Mouse (Mus musculus) layer of hippocampus, adult 11-12 months (tissue): Measurements from ENCODE around the gene Ikzf1.

ENCODE experiments used
- DNase-seq: peaks from one replicate; pipeline ENCODE4 v3.0.0; 2022; ENCODE audit warnings: low spot score

The Ikzf1 gene

DNA sequence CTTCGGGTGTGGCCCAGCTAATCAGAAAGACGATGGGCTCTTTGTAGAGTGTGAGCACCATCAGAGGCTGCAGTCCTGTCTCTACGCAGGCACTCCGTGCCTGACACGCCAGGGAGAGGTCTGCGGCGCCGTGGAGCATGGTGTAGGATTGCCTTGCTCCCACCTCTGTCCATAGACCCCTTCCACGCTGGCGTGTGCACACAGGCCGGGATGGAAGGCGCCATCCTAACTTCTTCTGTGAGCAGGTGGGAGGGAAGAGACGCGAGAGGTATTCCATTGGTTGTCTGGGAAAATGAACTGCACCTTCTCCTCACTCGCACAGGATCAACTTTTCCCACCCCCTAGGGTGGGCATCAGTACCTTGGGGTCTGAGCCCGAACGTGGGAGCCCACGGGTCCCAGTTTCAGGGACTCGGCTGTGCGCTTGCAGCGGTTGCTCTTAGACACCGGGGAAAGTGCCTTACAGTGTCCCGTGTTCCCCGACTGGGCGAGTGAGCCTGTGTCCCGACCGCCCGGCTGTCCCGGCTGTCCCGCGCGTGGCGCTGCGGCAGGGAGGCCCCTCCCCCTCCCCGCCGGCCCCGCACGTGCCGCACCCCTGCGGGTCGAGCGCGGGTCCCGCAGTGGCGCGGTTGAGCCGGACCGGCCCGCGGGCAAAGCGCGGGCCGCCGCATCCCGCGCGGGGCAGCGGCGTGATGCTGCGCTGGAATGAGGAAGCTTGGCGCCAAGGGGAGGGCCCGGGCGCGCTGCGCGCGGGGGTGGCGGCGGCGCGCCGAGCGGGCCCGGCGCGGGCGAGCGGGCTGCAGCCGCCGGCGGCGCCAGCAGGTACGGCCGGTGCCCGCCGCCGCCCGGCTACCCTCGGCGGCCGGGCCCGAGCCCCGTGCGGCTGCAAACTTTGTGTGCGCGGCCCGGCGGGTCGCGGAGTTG, at the start of gene Ikzf1:
Gene Ikzf1, plus strand, starts transcription at position 74 of the 923 bp plus-strand sequence.
- no peak for DNase-seq

DNA sequence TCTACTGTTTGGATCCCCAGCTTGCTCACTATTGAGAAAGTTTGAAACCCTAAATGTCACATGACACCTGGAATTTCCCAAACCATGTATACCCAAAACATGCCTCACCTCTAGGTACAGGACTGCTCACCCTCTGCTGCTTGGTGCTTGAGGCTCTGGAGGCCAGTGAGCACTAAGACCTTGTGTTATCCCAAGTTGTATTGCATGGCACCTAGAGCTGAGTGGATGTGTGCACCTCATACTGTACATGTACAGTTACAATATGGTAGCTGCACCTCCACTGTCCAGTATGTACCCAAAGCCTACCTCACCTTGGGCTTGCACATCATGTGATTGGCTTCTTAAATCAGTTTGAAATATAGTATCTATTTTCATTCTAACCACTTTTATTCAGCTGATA, 40.5 kb upstream of the Ikzf1 start:
- DNase-seq: no peak

DNA sequence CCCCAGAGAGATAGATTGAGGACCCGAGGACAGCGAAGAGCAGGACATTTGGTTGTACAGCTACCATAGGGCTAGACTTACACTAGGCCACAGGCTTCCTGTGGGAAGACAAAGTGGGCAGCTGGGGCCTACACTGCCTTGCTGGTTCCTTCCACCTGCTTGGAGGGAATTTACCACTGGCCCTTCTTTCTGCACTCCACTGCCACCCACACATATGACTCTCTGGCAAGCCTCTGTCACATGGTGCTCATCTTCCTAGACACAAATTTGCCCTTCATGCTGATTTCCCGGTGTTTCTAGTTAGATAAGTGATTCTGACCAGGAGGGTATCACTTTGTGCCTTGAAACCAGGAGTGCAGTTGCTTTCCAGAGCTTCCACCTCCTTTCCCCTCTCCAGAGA, 28.4 kb upstream of the Ikzf1 start:
- DNase-seq: no peak

DNA sequence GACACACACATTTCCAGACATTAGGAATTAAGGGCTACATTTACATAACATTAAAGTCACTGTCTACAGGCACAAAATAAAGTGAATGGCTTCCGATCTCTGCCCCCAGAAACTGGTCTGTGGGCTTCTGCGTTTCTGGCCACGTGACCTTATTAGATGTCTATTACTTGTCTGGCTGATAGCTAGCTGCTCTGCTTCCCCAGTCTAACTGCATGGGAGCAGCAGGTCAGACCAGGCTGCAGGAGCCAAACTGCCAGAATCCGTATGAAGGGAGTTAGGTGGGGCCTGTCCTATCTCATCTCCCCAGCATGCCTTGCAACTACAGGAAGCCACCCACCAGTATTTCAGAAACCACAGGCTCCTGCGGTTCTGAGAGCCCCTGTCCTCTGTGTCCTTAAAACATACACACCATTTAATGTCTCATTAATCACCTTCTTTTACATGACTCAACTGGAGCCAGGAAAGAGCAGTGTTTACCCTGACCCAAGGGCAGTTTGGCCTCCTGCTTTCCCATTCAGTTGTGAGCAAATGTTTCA, 27.7 kb upstream of the Ikzf1 start:
- DNase-seq: no peak

DNA sequence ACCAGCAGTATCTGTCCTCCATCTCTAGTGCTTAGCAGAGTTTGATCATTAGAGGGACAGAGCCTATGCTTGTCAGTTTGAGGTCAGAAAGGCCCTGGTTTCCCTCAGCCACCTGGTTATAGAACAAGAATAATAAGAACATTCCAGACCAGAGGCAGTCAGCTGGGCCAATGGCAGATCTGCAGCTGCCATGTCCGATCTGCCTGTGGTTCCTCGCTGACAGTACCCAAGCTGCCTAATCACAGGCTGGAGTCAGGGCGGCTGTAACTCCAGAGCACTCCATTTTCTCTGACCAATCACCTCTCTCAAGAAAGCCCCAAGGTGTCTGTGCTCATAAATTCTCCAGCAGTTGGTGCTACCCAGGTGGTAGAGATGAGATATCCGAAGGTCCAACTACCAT, 27.2 kb upstream of the Ikzf1 start:
- DNase-seq: no peak

DNA sequence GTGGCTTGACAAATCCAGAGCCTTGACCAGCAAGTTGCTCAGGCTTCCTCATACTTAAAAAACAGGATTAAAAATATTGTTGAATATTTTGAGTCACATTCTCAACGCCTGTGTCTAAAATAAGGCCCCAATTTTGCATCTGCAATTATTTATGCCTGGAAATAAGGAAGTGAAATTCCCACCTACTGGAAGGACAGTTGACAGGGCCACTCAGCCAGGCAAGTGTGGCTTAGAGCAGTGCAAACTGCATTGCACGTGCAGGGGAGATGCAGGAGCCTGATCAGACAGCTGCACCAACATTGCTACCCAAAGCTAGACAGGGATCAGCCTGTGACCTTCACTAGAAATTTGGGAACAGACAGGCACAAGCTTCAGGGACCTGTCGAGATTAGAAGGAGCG, 26.0 kb upstream of the Ikzf1 start:
- no peak for DNase-seq

DNA sequence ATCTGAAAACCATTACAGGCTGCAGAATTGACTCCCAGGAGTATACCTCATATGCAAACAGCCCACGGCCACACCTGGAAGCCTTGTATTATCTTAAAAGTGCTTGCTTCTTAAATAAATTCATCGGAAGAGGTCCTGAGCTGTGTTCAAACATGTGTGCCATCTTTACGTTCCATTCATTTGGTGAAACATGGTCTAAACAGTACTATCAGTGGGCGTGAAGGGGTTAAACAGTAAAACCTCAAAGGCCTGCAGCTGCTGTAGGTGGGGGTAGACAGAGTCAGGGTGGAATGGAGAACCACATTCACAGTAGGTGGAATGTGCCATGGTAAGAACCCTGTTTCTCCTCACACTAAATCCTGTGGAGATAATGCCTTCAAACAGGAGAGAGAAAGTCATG, 24.2 kb upstream of the Ikzf1 start:
- no peak for DNase-seq

DNA sequence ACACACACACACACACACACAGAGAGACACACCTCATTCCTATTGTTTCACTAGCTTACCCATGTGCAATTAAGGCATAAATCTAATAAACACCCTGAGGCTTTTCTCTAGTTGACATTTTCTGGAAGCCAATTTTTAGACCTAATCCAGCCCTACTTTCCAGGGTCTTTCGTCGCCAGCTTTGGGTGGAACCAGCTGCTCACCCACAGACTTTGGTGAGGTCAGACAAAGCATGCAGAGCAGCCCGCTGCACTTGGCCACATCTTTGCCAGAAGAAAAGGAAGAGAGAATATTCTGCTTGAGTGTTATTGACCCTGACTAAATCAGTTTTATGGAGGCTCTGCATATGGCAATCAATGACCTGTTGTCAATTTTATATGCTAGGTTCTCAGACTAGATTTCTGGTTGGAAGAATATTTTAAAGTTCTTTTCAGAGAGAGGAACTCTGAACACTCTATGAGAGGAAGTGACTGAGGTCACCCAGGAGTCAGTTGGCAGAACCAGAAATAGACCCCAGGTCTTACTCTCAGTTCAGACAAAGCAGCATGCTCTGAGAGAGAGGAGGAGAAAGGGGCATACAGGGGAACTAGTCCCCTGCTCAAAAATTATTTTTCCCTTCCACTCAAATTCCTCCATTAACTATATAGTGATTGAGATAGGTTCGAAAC, 17.4 kb upstream of the Ikzf1 start:
- DNase-seq: no peak

DNA sequence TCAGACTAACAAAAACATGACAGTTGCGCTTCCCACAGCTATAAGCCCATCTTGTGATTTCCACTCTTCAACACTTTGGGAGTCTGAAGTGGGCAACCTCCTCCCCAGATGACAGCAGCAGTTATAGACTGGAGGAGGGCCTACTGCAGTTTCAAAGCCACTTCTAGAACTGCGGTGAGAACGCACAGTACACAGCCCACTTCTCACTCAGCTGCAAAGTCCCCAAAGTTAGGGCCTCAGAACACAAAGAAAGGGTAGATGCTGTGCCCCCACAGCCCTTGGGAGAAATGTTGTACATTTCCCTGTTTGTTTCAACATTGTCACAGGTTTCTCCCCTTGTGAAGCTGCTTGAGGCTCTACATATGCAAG, 16.9 kb upstream of the Ikzf1 start:
- DNase-seq: no peak

DNA sequence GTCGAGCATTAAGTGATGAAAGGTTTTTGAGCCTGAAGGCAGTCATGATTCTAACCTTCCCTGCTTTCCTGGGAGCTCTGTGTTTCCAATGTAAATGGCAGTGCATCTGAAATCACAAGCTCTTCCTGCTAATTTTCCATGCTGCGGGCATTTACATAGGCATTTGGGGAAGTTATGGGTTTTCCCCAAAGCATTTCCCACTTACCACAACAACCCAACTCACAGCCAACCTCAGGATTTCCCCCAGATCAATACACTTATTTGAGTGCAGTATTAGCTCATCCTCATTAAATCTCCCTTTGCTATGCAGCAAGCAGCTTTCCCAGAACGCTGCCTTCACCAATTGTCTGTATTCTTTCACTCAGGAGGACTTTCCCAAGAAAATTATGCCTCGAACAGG, 11.8 kb upstream of the Ikzf1 start:
- DNase-seq: no peak

DNA sequence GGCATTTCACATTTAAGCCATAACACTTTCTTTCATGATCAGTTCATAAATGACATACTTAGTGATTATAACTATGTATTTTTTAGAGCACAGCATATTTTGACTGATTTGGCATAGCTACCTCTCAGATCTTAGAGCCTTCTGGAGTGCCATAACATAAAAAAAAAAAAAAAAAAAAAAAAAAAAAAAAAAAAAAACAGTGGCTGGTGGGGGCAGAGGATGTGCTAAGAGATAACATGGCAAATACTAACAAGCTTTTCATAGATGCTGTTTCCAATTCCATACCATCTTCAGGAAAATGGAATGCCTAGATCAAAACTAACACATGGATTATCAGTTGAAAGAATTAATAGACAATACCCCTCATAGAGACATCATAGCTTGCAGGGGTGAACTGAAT, 9.7 kb upstream of the Ikzf1 start:
- DNase-seq: no peak

DNA sequence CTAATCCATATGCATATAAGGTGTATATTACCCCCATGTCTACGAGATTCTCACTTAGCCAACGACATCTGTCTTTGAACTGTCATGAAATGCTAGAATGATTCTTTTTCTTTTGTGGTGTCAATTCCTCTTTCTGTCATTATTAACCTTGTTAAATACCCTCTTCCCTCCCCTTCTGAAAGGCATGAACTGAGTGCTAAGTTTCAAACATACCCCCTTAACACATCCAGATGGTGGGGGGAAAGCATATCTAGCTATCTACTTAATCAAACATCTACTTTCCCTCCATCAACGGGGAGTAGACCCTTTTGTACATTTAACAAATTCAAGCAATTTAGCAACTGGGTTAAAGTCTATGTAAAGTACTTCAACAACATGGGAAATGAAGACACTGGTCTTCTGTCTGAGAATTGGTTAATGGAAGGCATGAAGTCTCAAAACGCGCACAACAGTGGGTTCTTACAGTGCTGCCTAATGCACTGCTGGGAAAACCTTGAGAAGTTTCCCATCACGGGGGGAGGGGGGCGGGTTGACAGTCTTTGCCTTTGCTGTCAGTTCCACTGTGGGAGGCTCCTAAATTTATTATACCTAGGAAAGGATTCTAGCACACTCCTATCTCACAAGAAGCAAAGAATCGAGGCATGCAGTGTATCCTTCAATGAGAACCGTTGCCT, 8.6 kb upstream of the Ikzf1 start:
- no peak for DNase-seq

DNA sequence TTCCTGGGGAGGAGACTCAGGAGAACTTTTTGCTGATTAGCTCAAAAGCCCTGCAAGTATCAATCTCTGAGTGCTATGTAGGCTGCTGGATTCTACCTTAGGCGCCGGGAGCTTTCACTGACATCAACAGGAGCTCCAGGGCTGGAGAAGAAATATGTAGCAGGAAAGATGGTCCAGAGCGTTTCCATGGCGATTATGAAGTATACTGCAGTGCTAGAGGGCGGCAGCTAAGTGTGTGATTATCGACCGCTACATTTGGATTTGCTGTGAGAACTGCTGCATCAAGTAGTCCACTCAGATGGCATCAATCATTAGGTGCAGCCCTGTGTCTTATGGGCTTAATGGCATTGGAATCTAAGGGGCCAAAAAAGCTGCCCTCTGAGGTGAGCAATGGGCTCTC, 7.6 kb upstream of the Ikzf1 start:
- no peak for DNase-seq

DNA sequence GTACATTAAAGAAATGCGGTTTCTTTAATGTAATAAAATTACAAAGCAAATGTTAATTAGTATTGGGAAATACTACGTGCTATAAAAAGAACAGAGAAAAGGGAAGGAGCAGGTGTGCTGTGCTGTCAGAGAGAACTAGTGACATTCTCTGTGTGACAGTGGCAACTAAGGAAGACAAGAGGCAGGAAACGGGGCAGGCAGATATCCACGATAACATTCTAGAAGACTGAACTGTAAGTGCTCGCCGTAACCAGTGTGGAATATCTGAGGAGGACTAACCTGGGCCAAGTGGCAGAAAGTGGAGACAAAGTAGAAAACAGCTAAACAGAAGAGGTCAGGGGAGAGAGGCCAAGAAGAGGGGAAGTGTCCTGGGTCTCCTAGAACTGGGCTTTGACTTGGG, 5.8 kb upstream of the Ikzf1 start:
- no peak for DNase-seq

DNA sequence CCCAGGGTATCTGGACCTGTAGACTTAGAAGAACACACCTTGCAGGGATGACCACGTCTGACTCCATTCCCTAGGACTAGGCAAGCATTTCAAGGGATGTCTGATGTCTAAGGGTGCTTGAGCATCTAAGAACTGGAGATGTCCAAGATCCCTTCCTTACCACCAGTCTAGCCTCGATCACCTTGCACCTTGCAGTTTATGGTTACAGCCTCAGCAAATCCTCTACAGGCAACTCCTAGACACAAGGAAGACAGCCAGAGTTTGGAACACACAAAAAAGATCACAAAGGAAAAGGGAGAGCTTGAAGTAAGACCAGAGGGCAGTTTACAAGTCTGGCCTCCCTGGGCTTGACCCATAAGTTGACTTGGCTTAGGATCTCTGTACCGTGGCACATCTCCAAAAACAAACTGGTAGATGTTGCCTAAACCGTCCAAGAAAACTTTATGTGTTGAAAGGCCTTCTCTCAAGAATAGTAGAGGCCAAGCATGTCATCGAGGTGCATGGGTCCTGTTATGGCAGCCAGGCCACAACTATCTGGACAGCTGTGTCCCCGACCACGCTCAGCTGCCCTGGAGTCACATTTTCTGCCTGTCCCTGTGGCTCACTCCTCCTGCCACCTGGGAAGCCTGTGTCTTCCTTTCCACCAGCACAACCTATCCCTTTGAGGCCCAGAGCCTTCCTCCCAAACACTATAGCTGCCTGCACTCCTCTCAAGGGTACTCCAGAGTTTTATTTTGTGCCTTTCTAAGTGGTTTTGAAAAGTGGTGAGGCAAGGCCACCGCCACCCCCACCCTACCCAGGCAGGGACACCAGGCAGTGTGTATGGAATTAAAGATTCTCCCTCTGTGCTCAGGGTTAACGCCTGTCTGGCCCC, 510 bp upstream of the Ikzf1 start:
- DNase-seq: no peak

DNA sequence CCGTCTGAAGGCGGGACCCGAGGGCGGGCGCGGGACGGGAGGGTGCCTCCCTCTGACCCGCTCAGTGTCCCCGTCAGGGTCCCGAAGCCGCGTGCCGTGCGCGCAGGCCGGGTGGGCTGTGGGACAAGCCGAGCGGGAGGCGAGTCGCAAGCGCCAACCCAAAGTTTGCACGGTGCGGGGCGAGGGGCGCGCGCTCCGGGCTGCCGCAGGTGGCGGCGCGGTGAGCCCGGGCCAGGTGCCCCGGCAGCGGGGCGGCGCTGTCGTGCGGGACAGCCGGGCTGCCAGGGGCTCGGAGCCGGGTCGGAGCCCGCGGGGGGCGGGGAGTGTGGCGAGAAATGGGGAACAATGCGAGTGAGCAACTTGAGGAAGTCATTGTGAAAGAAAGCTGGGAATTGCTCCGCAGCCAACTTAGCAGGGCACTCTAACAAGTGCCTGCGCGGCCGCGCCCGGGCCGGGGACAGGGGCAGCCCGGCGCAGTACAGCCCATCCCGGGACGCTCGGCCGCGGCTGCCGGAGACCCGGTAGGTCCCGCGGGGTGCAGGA, 1.1 kb downstream of the Ikzf1 start:
- DNase-seq: peak; percentile 60

DNA sequence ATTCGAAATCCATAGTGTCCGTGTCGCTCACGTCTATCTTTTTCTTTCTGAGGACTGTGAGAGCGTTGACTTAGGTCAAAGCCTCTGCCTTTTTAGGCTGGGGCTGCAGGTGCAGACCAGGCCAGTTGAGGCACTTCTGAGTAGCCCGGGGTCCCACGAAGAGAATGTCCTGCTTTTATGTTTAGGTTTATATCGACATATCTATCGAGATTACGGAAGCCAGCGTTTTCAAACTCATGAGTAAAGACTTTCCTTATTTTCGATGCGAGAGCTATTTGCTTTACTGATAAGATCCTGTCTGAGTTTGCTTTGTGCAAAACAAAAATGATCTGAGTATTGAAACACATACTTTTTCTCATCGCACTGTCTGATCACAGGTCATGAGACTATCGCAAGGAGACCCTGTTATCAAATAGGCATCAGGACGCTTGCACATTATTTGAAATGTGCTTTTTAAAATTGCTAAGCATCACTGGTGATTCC, 1.8 kb downstream of the Ikzf1 start:
- no peak for DNase-seq

DNA sequence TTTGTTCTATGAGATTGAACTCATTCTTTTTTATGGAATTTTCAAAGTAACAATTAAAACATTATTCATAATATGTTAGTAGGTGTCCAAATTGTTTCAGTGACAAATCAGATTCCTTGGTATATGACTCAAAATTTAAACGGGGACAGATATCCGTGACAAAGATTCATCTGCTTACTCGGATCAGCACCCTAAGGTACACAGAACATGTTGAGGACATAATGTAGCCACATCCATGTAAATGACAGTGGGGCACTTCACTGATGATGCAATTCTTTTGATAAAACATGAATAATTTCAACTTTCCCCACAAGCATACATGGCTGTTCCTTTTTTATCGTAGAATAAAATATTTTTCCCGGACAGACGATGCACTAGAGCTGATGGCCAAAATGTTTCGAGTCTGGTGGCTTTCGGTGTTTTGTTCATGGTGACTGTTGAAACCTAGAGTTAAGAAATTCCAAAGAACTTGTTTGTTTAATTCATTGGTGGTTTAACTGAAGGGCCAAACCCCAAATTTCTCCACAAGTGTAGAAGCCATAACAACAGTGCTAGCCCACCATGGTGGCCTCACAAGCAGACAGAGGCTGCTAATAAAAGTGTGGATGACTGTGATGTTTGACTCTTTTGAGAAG, 2.9 kb downstream of the Ikzf1 start:
- DNase-seq: no peak

DNA sequence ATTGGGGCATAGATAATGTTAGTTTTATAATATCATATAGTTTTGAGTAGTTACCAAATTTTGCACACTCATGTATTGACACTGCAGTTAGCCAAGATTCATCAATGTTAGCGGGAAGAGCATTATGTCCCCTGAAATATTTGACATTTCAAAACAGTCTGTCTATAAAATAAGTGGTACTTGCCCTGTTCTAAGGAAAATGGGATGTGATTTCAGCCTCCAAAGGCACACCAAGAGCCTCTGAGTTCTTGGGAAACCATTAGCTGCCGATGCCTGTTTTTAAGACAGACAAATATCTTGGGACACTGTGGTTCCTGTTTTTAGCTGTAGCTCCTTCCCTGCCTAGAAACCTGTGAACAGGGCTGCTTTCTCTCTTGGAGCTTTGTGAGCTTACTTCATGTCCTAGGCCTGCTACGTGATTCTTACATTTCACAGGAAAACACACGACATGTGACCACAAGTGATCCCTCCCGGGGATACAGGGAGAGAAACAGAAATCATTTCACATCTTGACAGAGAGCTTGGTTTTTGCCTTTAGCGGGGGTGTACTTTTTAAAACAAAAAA, 4.0 kb downstream of the Ikzf1 start:
- DNase-seq: no peak

DNA sequence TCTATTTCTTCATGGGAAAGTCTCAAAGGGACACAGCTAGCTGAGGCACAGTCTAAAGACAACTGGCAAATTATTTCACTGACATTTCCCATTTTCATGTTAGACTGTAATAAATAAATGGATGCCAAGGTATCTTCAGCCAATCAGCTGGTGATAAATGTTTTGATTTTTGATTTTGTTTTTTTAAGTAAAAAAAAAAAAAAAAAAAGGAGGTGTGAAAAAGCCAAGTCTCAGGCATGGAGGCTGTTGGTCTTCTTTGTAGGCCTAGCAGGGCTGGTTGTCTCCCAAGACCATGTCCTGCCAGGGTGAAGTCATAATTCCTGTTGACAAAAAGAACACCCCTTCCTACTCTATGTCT, 4.9 kb downstream of the Ikzf1 start:
- DNase-seq: no peak
